Mouse (Mus musculus) heart, embryonic 14.5 days (tissue): ENCODE measurements around the gene Gm49450. TPM values are rescaled to one million over a fixed set of nuclear protein-coding genes. Genes with fewer than 3 reads are reported as not detected.
A peak's percentile ranks its signal among the peaks of the same experiment; 100 is the strongest.

Source experiments
- ATAC-seq: fragments of 200-750 bp; cut with Nextera tagmentation; 2 replicates; pipeline ENCODE4 v1.8.0; 2017; ENCODE audit warnings: low read depth, moderate TSS enrichment; ENCODE audit not compliant: insufficient number of reproducible peaks, insufficient read depth, low FRiP score
- H3K27ac ChIP-seq, 2 experiments: fragments of 200-500 bp in 1 of 2; fragments of 300-500 bp in 1 of 2; sonication (generic) in 1 of 2; replicated peaks in 1 of 2; 2 replicates each; pipeline ENCODE4 v1.5.1; 2012 to 2014; ENCODE audit warnings: low read depth in 2 of 2, low read length in 2 of 2, control low read depth in 1 of 2, mild to moderate bottlenecking in 1 of 2, mixed read lengths in 1 of 2; ENCODE audit not compliant: control insufficient read depth in 1 of 2, insufficient read depth in 1 of 2
- H3K27me3 ChIP-seq: fragments of 300-500 bp; sonication (generic); 2 replicates; pipeline ENCODE4 v1.6.1; 2014; ENCODE audit warnings: mild to moderate bottlenecking, low read length, control low read depth; ENCODE audit not compliant: control insufficient read depth, insufficient read depth
- H3K36me3 ChIP-seq: fragments of 300-500 bp; sonication (generic); 2 replicates; pipeline ENCODE4 v1.6.1; 2014; ENCODE audit warnings: mild to moderate bottlenecking, control low read depth, low read length, mixed read lengths; ENCODE audit not compliant: control insufficient read depth, insufficient read depth
- H3K4me1 ChIP-seq, 2 experiments: fragments of 200-500 bp in 1 of 2; fragments of 300-500 bp in 1 of 2; sonication (generic) in 1 of 2; 2 replicates each; pipeline ENCODE4 v1.6.1; 2012 to 2014; ENCODE audit warnings: low read length in 2 of 2, control low read depth in 1 of 2, mixed read lengths in 1 of 2; ENCODE audit not compliant: control insufficient read depth in 2 of 2, insufficient read depth in 2 of 2
- H3K4me2 ChIP-seq: fragments of 300-500 bp; sonication (generic); 2 replicates; pipeline ENCODE4 v1.6.1; 2014; ENCODE audit warnings: mild to moderate bottlenecking, low read length
- H3K4me3 ChIP-seq, 2 experiments: fragments of 200-500 bp in 1 of 2; fragments of 300-500 bp in 1 of 2; sonication (generic) in 1 of 2; 2 replicates each; pipeline ENCODE4 v1.5.1; 2012 to 2014; ENCODE audit warnings: low read length in 2 of 2, mild to moderate bottlenecking in 2 of 2, control low read depth in 1 of 2, low read depth in 1 of 2, moderate library complexity in 1 of 2; ENCODE audit not compliant: control insufficient read depth in 1 of 2, insufficient read depth in 1 of 2
- H3K9ac ChIP-seq: fragments of 300-500 bp; sonication (generic); 2 replicates; pipeline ENCODE4 v1.6.1; 2014; ENCODE audit warnings: mild to moderate bottlenecking, low read length
- H3K9me3 ChIP-seq: fragments of 300-500 bp; sonication (generic); 2 replicates; pipeline ENCODE4 v1.6.1; 2016; ENCODE audit warnings: low read length, control low read depth; ENCODE audit not compliant: control insufficient read depth
- whole genome bisulfite sequencing: fragments of 180-500 bp; shearing (Covaris S2); extraction: QIAGEN DNeasy Blood & Tissue Kit; methylation state at CpG from one replicate; pipeline ENCODE4 v1.1.7; 2014; 5-methylcytosine and 5-hydroxymethylcytosine counted together
- polyA plus RNA-seq: library from polyadenylated mRNA; unstranded; fragments of >200 nt; fragmentation: Nextera tagmentation; extraction: Ambion mirVana; gene quantifications from 2 replicates; pipeline ENCODE4 v1.2.1, GENCODE M21; 2014

Gene Gm49450
- not detected in 2 replicates for polyA plus RNA-seq

GRCm38 (mm10) chr15:98953401-98954356, at the start of gene Gm49450, which contains the start of gene Tuba1a:
Gene Gm49450 (minus strand): TSS chr15:98953551.
Gene Tuba1a (minus strand): TSS chr15:98953703.
- Histone ChIP-seq H3K27me3 (no peaks in the 10 kb centered on the region), H3K4me2 (peak within 1 kb of the TSS; percentile 67), H3K36me3 (peaks cover 15% of the 10 kb centered on the region), H3K9ac (peak within 1 kb of the TSS; percentile 94), H3K27ac (peak within 1 kb of the TSS; percentile 96 to 98), H3K9me3 (no peaks in the 10 kb centered on the region), H3K4me3 (peak within 1 kb of the TSS; percentile 73 to 90), H3K4me1 (peaks cover 4 to 14% of the 10 kb centered on the region in 2 experiments; a peak in 2 of 4 replicates)
- peak; percentile 98 for ATAC-seq
- WGBS: 7% methylated on average over 28 of the region's 28 CpGs

- ATAC-seq: peak; percentile 24; the same call in 1 of the 2 replicates
- H3K27ac ChIP-seq: peak overlapping the region in 1 of 2 experiments; percentile 17; a peak in 1 of 4 replicates
- no peaks in the 10 kb centered on the region for H3K27me3 ChIP-seq
- H3K36me3 ChIP-seq: no peaks in the 10 kb centered on the region
- H3K9ac ChIP-seq: peak overlapping the region; percentile 51
- peak overlapping the region; percentile 71 for H3K4me2 ChIP-seq
- H3K4me1 ChIP-seq: peaks cover 27 to 38% of the 10 kb centered on the region in 2 experiments
- WGBS: 10% methylated on average over 17 of the region's 17 CpGs
- peak overlapping the region; percentile 26 to 29 for H3K4me3 ChIP-seq
- no peaks in the 10 kb centered on the region for H3K9me3 ChIP-seq
Measured at GRCm38 (mm10) chr15:99001451-99001931, 48.1 kb upstream of the Gm49450 start.

GRCm38 (mm10) chr15:99000535-99001283, 47.4 kb upstream of the Gm49450 start:
- H3K9me3 ChIP-seq: no peaks in the 10 kb centered on the region
- peak overlapping the region; percentile 71 for H3K4me2 ChIP-seq
- 29% methylated on average over 14 of the region's 14 CpGs for WGBS
- H3K4me3 ChIP-seq: no peak overlapping the region
- no peak for ATAC-seq
- no peak overlapping the region for H3K9ac ChIP-seq
- H3K27me3 ChIP-seq: no peaks in the 10 kb centered on the region
- peaks cover 30 to 42% of the 10 kb centered on the region in 2 experiments for H3K4me1 ChIP-seq
- no peaks in the 10 kb centered on the region for H3K36me3 ChIP-seq
- H3K27ac ChIP-seq: peak overlapping the region; percentile 36 to 61; a peak in 3 of 4 replicates

GRCm38 (mm10) chr15:98998775-98999157, 45.4 kb upstream of the Gm49450 start:
- H3K27ac ChIP-seq: peak overlapping the region; percentile 72 to 86
- no peaks in the 10 kb centered on the region for H3K27me3 ChIP-seq
- H3K36me3 ChIP-seq: no peaks in the 10 kb centered on the region
- peak overlapping the region; percentile 39; the same call in 1 of the 2 replicates for H3K4me2 ChIP-seq
- H3K9ac ChIP-seq: peak overlapping the region; percentile 8; the same call in 1 of the 2 replicates
- ATAC-seq: no peak
- no peak overlapping the region for H3K4me3 ChIP-seq
- 35% methylated on average over 6 of the region's 6 CpGs for WGBS
- H3K4me1 ChIP-seq: peaks cover 30 to 42% of the 10 kb centered on the region in 2 experiments
- H3K9me3 ChIP-seq: no peaks in the 10 kb centered on the region

- no peaks in the 10 kb centered on the region for H3K27me3 ChIP-seq
- peak overlapping the region; percentile 39; the same call in 1 of the 2 replicates for H3K4me2 ChIP-seq
- H3K4me3 ChIP-seq: no peak overlapping the region
- H3K9me3 ChIP-seq: no peaks in the 10 kb centered on the region
- peaks cover 33 to 46% of the 10 kb centered on the region in 2 experiments for H3K4me1 ChIP-seq
- H3K36me3 ChIP-seq: no peaks in the 10 kb centered on the region
- H3K9ac ChIP-seq: peak overlapping the region; percentile 8; the same call in 1 of the 2 replicates
- 9% methylated on average over 13 of the region's 13 CpGs for WGBS
- peak overlapping the region; percentile 72 to 86 for H3K27ac ChIP-seq
- ATAC-seq: peak; percentile 32; the same call in 1 of the 2 replicates
Measured at GRCm38 (mm10) chr15:98997938-98998774, 44.8 kb upstream of the Gm49450 start.

GRCm38 (mm10) chr15:98996840-98997239, 43.5 kb upstream of the Gm49450 start:
- Histone ChIP-seq H3K27ac (0 out of 4 replicates have a peak overlapping the region, but pooled peaks of 1 of the 2 experiments have one; percentile 86), H3K36me3 (no peaks in the 10 kb centered on the region), H3K9me3 (no peaks in the 10 kb centered on the region), H3K4me2 (no peak overlapping the region), H3K27me3 (no peaks in the 10 kb centered on the region), H3K4me1 (peaks cover 34 to 50% of the 10 kb centered on the region in 2 experiments), H3K9ac (no peak overlapping the region), H3K4me3 (no peak overlapping the region)
- ATAC-seq: no peak
- 86% methylated on average over 7 of the region's 7 CpGs for WGBS
